Mouse (Mus musculus) ES-Bruce4 (cell line): ENCODE measurements around the gene Tsen54.

Experiments used
- CTCF ChIP-seq: IDR thresholded peaks from one replicate; pipeline ENCODE4 v1.8.1; 2011; ENCODE audit warnings: low read depth, low read length
- EP300 ChIP-seq: IDR thresholded peaks from 2 replicates; pipeline ENCODE4 v1.6.1; 2011; ENCODE audit warnings: low read depth, low read length; ENCODE audit not compliant: insufficient read depth
- POLR2A ChIP-seq: IDR thresholded peaks from one replicate; pipeline ENCODE4 v1.8.1; 2011; ENCODE audit warnings: low read length; ENCODE audit not compliant: insufficient read depth

- TF ChIP-seq CTCF = no peak
- no peak for TF ChIP-seq POLR2A
- no peak for TF ChIP-seq EP300
Measured at GRCm38 (mm10) chr11:115806154-115806553, 8.4 kb upstream of the Tsen54 start.
